Mouse (Mus musculus): ENCODE measurements around the gene Lss.

DNA sequence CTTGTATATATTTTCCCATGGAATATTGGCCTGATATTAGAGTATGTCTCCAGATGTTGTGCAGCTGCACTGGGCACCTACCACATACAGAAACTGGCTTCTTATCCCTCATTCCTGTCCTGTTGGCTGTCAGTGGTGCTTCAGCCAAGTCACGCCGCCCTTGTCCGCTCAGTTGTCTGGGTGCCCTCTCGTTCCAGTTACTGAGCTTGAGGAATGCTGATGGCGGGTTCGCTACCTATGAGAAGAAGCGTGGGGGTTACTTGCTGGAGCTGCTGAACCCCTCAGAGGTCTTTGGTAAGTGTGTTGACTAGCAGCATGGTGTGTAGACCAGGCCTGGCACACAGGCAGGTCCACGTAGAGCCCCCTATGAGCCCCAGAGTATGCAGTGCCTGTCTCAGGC is 15.2 kb downstream of the Lss start:
- TF ChIP-seq CTCF (IDR thresholded peaks at IDR 0.05; ENCODE audit: control insufficient read depth, insufficient read depth, insufficient replicate concordance, low read depth, low read length) (no peak), POLR2A (IDR thresholded peaks at IDR 0.05; ENCODE audit: control insufficient read depth, low read depth, low read length) (no peak)
